Mouse (Mus musculus): ENCODE results near the gene Adm2.

DNA sequence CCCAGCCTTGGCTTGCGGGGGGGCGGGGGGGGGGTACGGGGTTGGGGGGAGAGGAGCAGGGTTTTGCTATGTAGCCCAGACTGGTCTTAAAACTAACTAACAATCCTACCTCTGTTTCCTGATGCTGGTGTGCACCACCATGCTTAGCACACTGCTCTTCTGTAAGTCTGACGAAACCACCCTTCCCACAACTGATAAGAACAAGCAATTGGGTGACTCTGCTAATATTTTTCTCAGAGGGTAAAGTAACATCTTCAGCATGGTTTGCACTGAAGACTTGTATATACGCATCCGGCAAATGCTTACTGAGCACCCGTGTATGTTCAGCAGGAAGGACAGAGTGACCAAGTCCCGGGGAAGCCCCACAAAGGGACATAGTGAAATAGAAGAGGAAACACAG is 1.3 kb upstream of the Adm2 start:
- no peak for TF ChIP-seq POLR2A (IDR thresholded peaks at IDR 0.05; ENCODE audit: control insufficient read depth, low read depth, low read length)
- no peak for TF ChIP-seq CTCF (IDR thresholded peaks at IDR 0.05; ENCODE audit: control insufficient read depth, insufficient read depth, insufficient replicate concordance, low read depth, low read length)
